Mouse (Mus musculus) spleen, adult 10 weeks (tissue): ENCODE data around the gene Exosc7. TPM values are rescaled to one million over a fixed set of nuclear protein-coding genes. Genes with fewer than 3 reads are reported as not detected.

Experiments
- polyA plus RNA-seq: library from polyadenylated mRNA; stranded (reverse); fragments of 350-450 nt; fragmentation: Illumina TruSeq; extraction: RNeasy Lipid Tissue Mini Kit (QIAGEN cat#74804); gene quantifications from one replicate; pipeline ENCODE4 v1.2.3, GENCODE M21; 2015; ENCODE audit warnings: low replicate concordance; ENCODE audit not compliant: insufficient read depth

Gene Exosc7
- 59.8 TPM for polyA plus RNA-seq

DNA sequence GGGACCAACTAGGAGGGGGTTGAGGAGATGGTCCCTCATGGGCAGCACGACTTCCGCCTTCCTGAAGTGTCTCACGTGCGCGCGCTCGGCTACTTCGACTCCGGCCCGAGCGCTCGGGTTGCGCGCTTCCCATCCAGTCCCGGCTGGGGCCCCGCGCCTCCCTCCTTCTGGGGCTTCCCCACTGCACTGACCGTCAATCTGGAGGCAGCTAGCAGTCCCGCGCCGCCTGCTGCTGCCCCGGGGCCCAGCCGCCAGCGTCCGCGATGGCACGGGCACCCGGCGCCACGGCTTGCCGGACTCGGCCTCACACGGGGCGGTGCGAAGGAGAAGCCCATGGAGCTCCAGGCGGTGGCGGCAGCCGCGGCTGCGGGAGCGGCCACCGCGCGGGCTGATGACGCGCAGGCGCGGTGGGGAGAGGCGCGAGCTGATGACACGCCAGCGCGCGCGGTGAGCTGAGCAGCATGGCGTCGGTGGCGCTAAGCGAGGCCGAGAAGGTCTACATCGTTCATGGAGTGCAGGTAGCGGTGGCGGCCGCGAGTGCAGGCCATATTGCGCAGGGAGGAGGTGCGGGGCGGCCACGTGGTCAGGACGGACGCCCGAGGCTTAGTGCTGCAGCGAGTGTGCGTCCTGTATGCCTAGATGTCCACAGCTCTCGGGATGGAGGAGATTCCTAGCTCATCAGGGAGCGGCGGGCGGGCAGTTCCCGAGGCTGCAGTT is at the start of gene Exosc7, which contains the start of gene Zdhhc3:
Gene Exosc7 (plus strand): TSS at position 411 of the 717 bp plus-strand sequence.
Gene Zdhhc3 (minus strand): TSS at position 401 of the 717 bp plus-strand sequence.

DNA sequence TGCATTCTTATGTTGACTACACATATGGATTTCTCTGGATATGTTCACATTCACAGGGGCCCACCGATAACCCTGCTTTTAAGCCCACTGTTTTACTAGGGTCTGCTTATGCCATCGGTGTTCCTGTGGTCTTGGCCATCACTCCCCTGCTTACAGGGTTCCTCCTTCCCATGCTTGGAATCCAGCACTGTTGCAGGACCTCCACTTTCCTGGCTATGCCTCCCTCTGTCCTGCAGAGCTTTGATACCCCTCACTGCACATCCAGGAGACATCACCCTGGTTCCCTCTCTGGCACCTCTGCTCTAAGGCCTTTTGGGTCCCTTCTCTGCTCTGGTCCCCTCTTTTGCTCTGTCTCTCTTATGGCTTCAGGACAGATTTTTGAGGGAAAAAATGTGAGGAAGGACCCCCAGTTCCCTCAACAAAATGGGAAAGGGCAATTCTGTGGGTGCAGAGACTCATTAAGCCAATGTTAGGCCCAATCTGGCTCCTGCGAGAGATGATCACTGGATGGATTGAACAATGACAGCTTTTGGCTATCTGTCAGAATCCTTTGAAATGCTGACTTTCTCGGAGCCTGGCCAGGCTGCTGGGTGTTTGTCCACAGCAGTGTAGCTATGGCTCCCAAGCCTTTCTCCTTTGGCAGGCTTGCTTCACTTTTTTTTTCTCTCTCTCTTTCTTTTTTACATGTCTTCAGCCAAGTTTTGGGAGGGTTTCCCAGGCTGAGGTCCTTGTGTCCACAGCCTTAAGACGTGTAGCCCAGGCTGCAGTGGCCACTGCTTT is 37.4 kb downstream of the Exosc7 start, which contains the start of gene Clec3b:
Gene Clec3b (plus strand): TSS at position 706 of the 780 bp plus-strand sequence.

Other genes starting within 250 kb of the Exosc7 start
- gene Zfp445, start 247.2 kb upstream of the Exosc7 start, polyA plus RNA-seq, result 188 TPM
- gene Zkscan7, start 227.5 kb upstream of the Exosc7 start, polyA plus RNA-seq, result 13.0 TPM
- gene Zfp105, start 190.1 kb upstream of the Exosc7 start, polyA plus RNA-seq, result 3.1 TPM
- gene 1110059G10Rik, start 162.2 kb upstream of the Exosc7 start, polyA plus RNA-seq, result 38.7 TPM
- 16.4 TPM for gene Kif15, start 162.2 kb upstream of the Exosc7 start, polyA plus RNA-seq
- gene Tmem42, start 91.9 kb upstream of the Exosc7 start, polyA plus RNA-seq, result 14.8 TPM
- gene Tgm4, start 78.5 kb upstream of the Exosc7 start, polyA plus RNA-seq, result 0.76 TPM
- 42.2 TPM for gene Zdhhc3, start within 50 bp of the Exosc7 start, polyA plus RNA-seq
- 1.1 TPM for gene Clec3b, start 37.7 kb downstream of the Exosc7 start, polyA plus RNA-seq
- 3.6 TPM for gene Cdcp1, start 102.8 kb downstream of the Exosc7 start, polyA plus RNA-seq
- gene Tmem158, start 147.5 kb downstream of the Exosc7 start, polyA plus RNA-seq, result 1.7 TPM